Mouse (Mus musculus) heart, embryonic 14.5 days (tissue): ENCODE measurements around the gene Noxo1. TPM values are rescaled to one million over a fixed set of nuclear protein-coding genes. Genes with fewer than 3 reads are reported as not detected.
"Not testable (repeated sequence)": the region's sequence is repeated elsewhere in the genome, so short reads cannot be mapped to it uniquely, and the experiment has no call there.

Experiments
- ATAC-seq: fragments of 200-750 bp; cut with Nextera tagmentation; 2 replicates; pipeline ENCODE4 v1.8.0; 2017; ENCODE audit warnings: low read depth, moderate TSS enrichment; ENCODE audit not compliant: insufficient number of reproducible peaks, insufficient read depth, low FRiP score
- H3K27ac ChIP-seq, 2 experiments: fragments of 200-500 bp in 1 of 2; fragments of 300-500 bp in 1 of 2; sonication (generic) in 1 of 2; replicated peaks in 1 of 2; 2 replicates each; pipeline ENCODE4 v1.5.1; 2012 to 2014; ENCODE audit warnings: low read depth in 2 of 2, low read length in 2 of 2, control low read depth in 1 of 2, mild to moderate bottlenecking in 1 of 2, mixed read lengths in 1 of 2; ENCODE audit not compliant: control insufficient read depth in 1 of 2, insufficient read depth in 1 of 2
- H3K27me3 ChIP-seq: fragments of 300-500 bp; sonication (generic); 2 replicates; pipeline ENCODE4 v1.6.1; 2014; ENCODE audit warnings: mild to moderate bottlenecking, low read length, control low read depth; ENCODE audit not compliant: control insufficient read depth, insufficient read depth
- H3K36me3 ChIP-seq: fragments of 300-500 bp; sonication (generic); 2 replicates; pipeline ENCODE4 v1.6.1; 2014; ENCODE audit warnings: mild to moderate bottlenecking, control low read depth, low read length, mixed read lengths; ENCODE audit not compliant: control insufficient read depth, insufficient read depth
- H3K4me1 ChIP-seq, 2 experiments: fragments of 200-500 bp in 1 of 2; fragments of 300-500 bp in 1 of 2; sonication (generic) in 1 of 2; 2 replicates each; pipeline ENCODE4 v1.6.1; 2012 to 2014; ENCODE audit warnings: low read length in 2 of 2, control low read depth in 1 of 2, mixed read lengths in 1 of 2; ENCODE audit not compliant: control insufficient read depth in 2 of 2, insufficient read depth in 2 of 2
- H3K4me2 ChIP-seq: fragments of 300-500 bp; sonication (generic); 2 replicates; pipeline ENCODE4 v1.6.1; 2014; ENCODE audit warnings: mild to moderate bottlenecking, low read length
- H3K4me3 ChIP-seq, 2 experiments: fragments of 200-500 bp in 1 of 2; fragments of 300-500 bp in 1 of 2; sonication (generic) in 1 of 2; 2 replicates each; pipeline ENCODE4 v1.5.1; 2012 to 2014; ENCODE audit warnings: low read length in 2 of 2, mild to moderate bottlenecking in 2 of 2, control low read depth in 1 of 2, low read depth in 1 of 2, moderate library complexity in 1 of 2; ENCODE audit not compliant: control insufficient read depth in 1 of 2, insufficient read depth in 1 of 2
- H3K9ac ChIP-seq: fragments of 300-500 bp; sonication (generic); 2 replicates; pipeline ENCODE4 v1.6.1; 2014; ENCODE audit warnings: mild to moderate bottlenecking, low read length
- H3K9me3 ChIP-seq: fragments of 300-500 bp; sonication (generic); 2 replicates; pipeline ENCODE4 v1.6.1; 2016; ENCODE audit warnings: low read length, control low read depth; ENCODE audit not compliant: control insufficient read depth
- WGBS: fragments of 180-500 bp; shearing (Covaris S2); extraction: QIAGEN DNeasy Blood & Tissue Kit; methylation state at CpG from one replicate; pipeline ENCODE4 v1.1.7; 2014; 5-methylcytosine and 5-hydroxymethylcytosine counted together
- polyA plus RNA-seq: library from polyadenylated mRNA; unstranded; fragments of >200 nt; fragmentation: Nextera tagmentation; extraction: Ambion mirVana; gene quantifications from 2 replicates; pipeline ENCODE4 v1.2.1, GENCODE M21; 2014

Gene Noxo1
- polyA plus RNA-seq, 1 experiment from 2014 or later, result 0.68 TPM

DNA sequence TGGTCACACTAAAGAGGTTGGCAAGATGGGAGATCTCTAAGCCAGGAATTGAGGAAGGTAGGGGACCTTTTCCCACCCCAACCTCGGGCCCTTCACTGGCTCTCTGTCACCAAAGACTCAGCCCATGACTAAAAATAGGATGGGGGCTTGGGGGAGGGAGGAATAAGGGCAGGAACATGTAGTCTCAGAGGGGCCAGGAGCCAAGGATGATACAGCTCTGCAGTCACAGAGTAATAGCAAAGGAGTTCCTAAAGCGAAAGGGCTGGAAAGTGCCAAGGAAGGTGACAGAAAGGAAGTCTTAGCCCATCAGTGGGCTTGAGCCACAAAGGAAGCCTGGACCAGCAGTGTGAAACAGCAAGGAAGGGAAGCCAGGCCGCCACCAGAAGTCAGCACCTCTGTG, 44.2 kb upstream of the Noxo1 start:
- Histone ChIP-seq H3K36me3 (0 out of 2 replicates have a peak, but pooled peaks cover 3% of the 10 kb centered on the region), H3K27ac (no peak overlapping the region), H3K4me2 (no peak overlapping the region), H3K4me1 (peaks cover 5 to 12% of the 10 kb centered on the region in 2 experiments; a peak in 2 of 4 replicates), H3K4me3 (no peak overlapping the region), H3K9ac (no peak overlapping the region), H3K27me3 (peaks cover 10% of the 10 kb centered on the region), H3K9me3 (no peaks in the 10 kb centered on the region)
- no peak for ATAC-seq
- 46% methylated on average over 3 of the region's 3 CpGs for WGBS

DNA sequence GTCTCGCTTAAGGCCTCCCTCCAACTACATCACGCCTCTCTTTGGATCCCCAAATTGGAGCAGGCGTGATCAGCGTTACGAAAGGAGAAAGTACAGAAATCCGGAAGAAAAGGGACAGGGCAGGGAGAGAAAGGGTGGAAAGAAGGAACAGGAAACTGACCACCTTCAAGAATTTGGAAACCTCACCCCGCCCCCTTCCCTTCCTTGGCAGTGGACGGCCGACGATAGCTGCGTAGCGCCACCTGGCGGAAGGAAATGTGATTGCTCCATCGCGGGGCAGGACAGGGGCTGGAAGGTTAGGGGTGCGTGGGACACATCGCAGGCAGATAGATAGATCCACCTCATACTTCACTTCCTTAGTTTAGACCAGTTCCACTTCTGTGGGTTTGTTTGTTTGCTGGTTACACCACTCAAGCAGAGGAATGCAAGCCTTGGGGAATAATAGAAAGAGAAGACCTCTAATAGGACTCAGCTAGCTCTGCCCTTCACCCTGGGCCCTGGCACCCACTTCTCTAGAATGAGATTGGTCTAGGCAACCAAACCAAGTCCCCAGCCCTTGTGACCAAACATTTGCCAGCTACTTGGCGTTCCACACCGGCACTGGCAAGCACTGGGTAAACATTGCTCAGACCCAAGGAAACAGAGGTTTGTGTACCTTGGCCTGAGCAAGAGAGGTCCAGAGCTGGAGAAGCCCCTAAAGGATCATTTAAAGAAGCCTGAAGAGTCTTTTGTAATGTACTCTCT, 41.9 kb upstream of the Noxo1 start:
- H3K36me3 ChIP-seq, result no peaks in the 10 kb centered on the region
- H3K9me3 ChIP-seq, result no peaks in the 10 kb centered on the region
- peaks cover 5 to 19% of the 10 kb centered on the region in 2 experiments; a peak in 3 of 4 replicates for H3K4me1 ChIP-seq
- peaks cover 33% of the 10 kb centered on the region for H3K27me3 ChIP-seq
- peak overlapping the region; percentile 25 to 32 for H3K4me3 ChIP-seq
- peak overlapping the region; percentile 58 for H3K9ac ChIP-seq
- 0 out of 4 replicates have a peak overlapping the region, but pooled peaks of 1 of the 2 experiments have one; percentile 10 for H3K27ac ChIP-seq
- H3K4me2 ChIP-seq, result peak overlapping the region; percentile 64
- no peak for ATAC-seq
- WGBS, result 4% methylated on average over 19 of the region's 19 CpGs

DNA sequence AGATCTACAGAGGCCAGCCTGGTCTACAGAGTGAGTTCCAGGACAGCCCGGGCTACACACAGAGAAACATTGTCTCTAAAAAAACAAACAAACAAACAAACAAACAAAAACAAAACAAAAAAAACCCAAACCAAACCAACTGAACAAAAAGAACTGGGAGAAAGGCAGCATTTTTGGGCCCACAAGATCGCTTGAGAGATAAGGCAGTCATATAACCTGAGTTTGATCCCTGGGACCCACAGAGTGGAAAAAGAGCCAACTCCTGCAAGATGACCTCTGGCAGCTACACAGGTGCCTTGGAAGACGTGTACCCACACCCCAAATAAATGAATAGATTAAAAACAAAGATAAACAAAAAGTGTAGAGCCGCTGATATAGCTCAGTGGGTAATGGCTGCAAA, 41.1 kb upstream of the Noxo1 start:
- peaks cover 41% of the 10 kb centered on the region for H3K27me3 ChIP-seq
- peaks cover 5 to 14% of the 10 kb centered on the region in 2 experiments; a peak in 3 of 4 replicates for H3K4me1 ChIP-seq
- WGBS, result 74% methylated on average over 4 of the region's 4 CpGs
- H3K4me2 ChIP-seq, result no peak overlapping the region
- no peak overlapping the region for H3K27ac ChIP-seq
- no peak overlapping the region for H3K9ac ChIP-seq
- no peaks in the 10 kb centered on the region for H3K9me3 ChIP-seq
- H3K36me3 ChIP-seq, result no peaks in the 10 kb centered on the region
- no peak for ATAC-seq
- H3K4me3 ChIP-seq, result no peak overlapping the region

DNA sequence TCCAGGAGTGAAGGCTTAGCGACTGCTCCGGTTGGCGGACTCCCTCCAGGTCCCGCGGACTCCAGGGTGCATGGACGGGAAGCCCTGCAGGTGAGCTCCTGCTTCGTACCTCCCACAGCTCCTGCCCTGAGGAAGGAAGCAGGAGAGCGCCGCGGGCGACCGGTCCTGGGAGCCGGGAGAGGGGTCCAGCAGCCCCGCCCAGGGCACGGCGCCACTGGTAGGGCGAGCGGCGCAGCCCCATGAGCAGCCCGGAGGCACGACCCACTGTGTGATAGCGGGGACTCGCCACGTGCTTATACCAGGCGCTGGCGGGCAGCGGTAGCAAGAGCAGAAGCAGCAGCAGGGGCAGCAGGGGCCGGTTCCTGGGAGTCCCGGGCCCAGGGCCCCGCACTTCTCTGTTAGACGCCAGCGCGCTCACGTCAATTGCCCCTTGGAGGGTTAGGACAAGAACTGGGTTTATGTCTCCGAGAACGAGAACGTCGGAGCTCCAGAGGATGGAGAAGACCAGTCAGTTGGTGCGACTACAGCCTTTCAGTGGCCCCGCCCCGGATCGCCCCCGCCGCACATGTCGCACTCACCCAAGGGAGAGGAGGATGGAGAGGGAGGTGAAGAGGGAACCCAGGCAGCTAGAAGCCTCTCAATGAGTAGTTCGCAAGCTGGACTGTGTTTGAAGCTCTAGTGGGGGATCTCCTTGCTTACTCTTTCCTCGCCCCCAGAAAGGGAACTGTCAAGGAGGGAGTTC, 37.8 kb upstream of the Noxo1 start, which contains the start of gene Npw:
Npw (minus strand) TSS at position 441 of the 742 bp plus-strand sequence.
- H3K27me3 ChIP-seq, result peaks cover 47% of the 10 kb centered on the region
- H3K4me2 ChIP-seq, result peak within 1 kb of the TSS; percentile 73
- WGBS, result 2% methylated on average over 46 of the region's 47 CpGs
- peak within 1 kb of the TSS; percentile 33 to 43 for H3K4me3 ChIP-seq
- no peaks in the 10 kb centered on the region for H3K36me3 ChIP-seq
- peaks cover 3 to 7% of the 10 kb centered on the region in 2 experiments; a peak in 3 of 4 replicates for H3K4me1 ChIP-seq
- H3K9ac ChIP-seq, result peak within 1 kb of the TSS; percentile 45
- peak; percentile 48 for ATAC-seq
- H3K9me3 ChIP-seq, result no peaks in the 10 kb centered on the region
- H3K27ac ChIP-seq, result no peak within 1 kb of the TSS

DNA sequence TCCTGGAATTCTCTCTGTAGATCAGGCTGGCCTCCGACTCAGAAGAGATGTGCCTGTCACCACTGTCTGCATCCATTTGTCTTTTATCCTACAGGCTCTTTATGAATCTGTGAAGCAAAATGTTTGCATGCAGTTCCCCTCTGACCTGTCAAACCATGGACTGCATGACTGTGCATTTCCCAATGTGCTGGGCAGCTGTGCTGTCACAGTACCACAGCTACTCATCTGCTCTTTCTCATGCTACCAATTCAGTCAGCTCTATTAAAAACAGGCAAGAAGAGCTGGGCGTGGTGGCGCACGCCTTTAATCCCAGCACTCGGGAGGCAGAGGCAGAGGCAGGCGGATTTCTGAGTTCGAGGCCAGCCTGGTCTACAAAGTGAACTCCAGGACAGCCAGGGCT, 29.0 kb upstream of the Noxo1 start:
- not testable (repeated sequence) for ATAC-seq, H3K27me3 ChIP-seq, H3K4me2 ChIP-seq, H3K36me3 ChIP-seq, H3K9me3 ChIP-seq, H3K9ac ChIP-seq, H3K4me3 ChIP-seq, H3K27ac ChIP-seq
- 54% methylated on average over 7 of the region's 7 CpGs for WGBS
- H3K4me1 ChIP-seq, result peaks cover 12 to 19% of the 10 kb centered on the region in 2 experiments

DNA sequence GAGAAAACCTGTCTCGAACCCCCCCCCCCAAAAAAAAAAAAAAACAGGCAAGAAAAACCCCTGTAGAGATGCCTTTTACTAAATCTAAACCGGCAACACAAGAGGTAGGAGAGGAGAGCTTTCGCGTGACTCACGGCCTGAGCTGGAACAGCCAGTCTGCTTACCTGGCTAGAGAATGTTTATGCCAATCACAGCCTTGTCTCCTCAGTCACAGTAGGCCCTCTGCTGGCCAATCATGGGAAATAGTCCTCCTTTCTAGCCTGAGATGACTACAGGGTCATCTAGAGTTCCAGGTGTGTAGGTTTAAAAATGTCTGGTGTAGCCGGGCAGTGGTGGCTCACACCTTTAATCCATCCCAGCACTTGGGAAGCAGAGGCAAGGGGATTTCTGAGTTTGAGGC, 28.6 kb upstream of the Noxo1 start:
- Histone ChIP-seq H3K4me1 (peaks cover 16 to 23% of the 10 kb centered on the region in 2 experiments), H3K9ac (no peak overlapping the region), H3K27me3 (no peaks in the 10 kb centered on the region), H3K9me3 (no peaks in the 10 kb centered on the region), H3K36me3 (no peaks in the 10 kb centered on the region), H3K4me2 (no peak overlapping the region), H3K27ac (no peak overlapping the region), H3K4me3 (no peak overlapping the region)
- WGBS, result 24% methylated on average over 6 of the region's 6 CpGs
- no peak for ATAC-seq

DNA sequence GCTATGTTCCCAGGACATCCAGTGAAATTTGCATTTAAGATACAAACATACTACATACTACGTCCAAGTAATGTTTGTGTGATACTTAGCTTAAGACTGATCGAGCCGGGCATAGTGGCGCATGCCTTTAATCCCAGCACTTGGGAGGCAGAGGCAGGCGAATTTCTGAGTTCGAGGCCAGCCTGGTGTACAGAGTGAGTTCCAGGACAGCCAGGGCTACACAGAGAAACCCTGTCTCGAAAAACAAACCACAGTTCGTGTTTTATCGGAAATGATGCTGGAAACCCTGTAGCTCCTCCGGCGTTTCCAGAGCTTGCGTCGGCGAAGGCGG, 26.9 kb upstream of the Noxo1 start:
- not testable (repeated sequence) for H3K36me3 ChIP-seq, H3K9me3 ChIP-seq, ATAC-seq, H3K27me3 ChIP-seq
- H3K27ac ChIP-seq, result peak overlapping the region; percentile 54 to 82
- WGBS, result 9% methylated on average over 15 of the region's 15 CpGs
- peak overlapping the region; percentile 97 for H3K9ac ChIP-seq
- H3K4me1 ChIP-seq, result peaks cover 16 to 26% of the 10 kb centered on the region in 2 experiments
- H3K4me2 ChIP-seq, result peak overlapping the region; percentile 92
- peak overlapping the region; percentile 40 to 98 for H3K4me3 ChIP-seq
